ENCODE assay signal across 19 mouse cellular contexts in genomic region chr7:16867488-16867887, GRCm38 (mm10). TPM values are rescaled to one million over a fixed set of nuclear protein-coding genes. Genes with fewer than 3 reads are reported as not detected.
"Had no signal": no experiment of that assay in that cellular context is flagged by ENCODE, and none has a peak within 500 bp of the region (broad histone marks: within the 10 kb centered on the region; RNA-seq: fewer than 3 reads in every experiment).

No protein-coding gene starts in this region.

- H3K4me2 ChIP-seq: hindbrain, embryonic 15.5 days; kidney, embryonic 15.5 days; lung, embryonic 14.5 days; midbrain, embryonic 12.5 days; neural tube, embryonic 13.5 days had no signal

- H3K9ac ChIP-seq: hindbrain, embryonic 15.5 days; kidney, embryonic 15.5 days; lung, embryonic 14.5 days; midbrain, embryonic 12.5 days; neural tube, embryonic 13.5 days had no signal

- H3K27ac ChIP-seq: hindbrain, embryonic 15.5 days; kidney, embryonic 15.5 days; left cerebral cortex, adult 2 months; limb, embryonic 10.5 days; macrophage; midbrain, embryonic 12.5 days; neural tube, embryonic 13.5 days had no signal

- H3K4me3 ChIP-seq: hindbrain, embryonic 15.5 days; kidney, embryonic 15.5 days; left cerebral cortex, adult 2 months; limb, embryonic 10.5 days; midbrain, embryonic 12.5 days; neural tube, embryonic 13.5 days had no signal

- ATAC-seq: intestine, embryonic 16.5 days; midbrain, embryonic 16.5 days had no signal

- DNase-seq: kidney, adult 2 months; kidney, postnatal 14 days; lung, embryonic 14.5 days; retina, postnatal 1 day; right cerebral cortex, postnatal 4 days; spleen, adult 18-20 months; thymus, adult 18-20 months; thymus, postnatal 14 days had no signal

- H3K9me3 ChIP-seq: hindbrain, embryonic 15.5 days; kidney, embryonic 15.5 days; limb, embryonic 10.5 days; midbrain, embryonic 12.5 days; neural tube, embryonic 13.5 days had no signal

- H3K27me3 ChIP-seq: hindbrain, embryonic 15.5 days; kidney, embryonic 15.5 days; midbrain, embryonic 12.5 days; neural tube, embryonic 13.5 days had no signal

RNA-seq across cellular contexts. Expression of gene Gng8, which starts 24.1 kb away (rescaled TPM):
- total RNA-seq: megakaryocyte-erythroid progenitor cell, adult 5-6 weeks had no signal
- polyA plus RNA-seq: macrophage had no signal

RNA-seq across cellular contexts. Expression of gene Ptgir, which starts 38.8 kb away (rescaled TPM):
- total RNA-seq: layer of hippocampus, adult 8-10 months; megakaryocyte-erythroid progenitor cell, adult 5-6 weeks had no signal
